Mouse (Mus musculus) MEL (cell line): ENCODE data around the gene Smurf1. TPM values are rescaled to one million over a fixed set of nuclear protein-coding genes. Genes with fewer than 3 reads are reported as not detected.

ENCODE experiments used
- DNase-seq: peaks from one replicate; pipeline ENCODE4 v3.0.0; 2011; ENCODE audit warnings: low read depth, low spot score
- H3K27ac ChIP-seq: 2 replicates; pipeline ENCODE4 v1.5.1; 2012; ENCODE audit warnings: low read depth, mild to moderate bottlenecking, control low read depth, low read length, moderate library complexity; ENCODE audit not compliant: control insufficient read depth
- H3K27me3 ChIP-seq, 2 experiments: fragments of 150-350 bp in 1 of 2; sonication (generic) in 1 of 2; 2 replicates each; pipeline ENCODE4 v1.6.1; 2012; ENCODE audit warnings: low read length in 2 of 2, mild to moderate bottlenecking in 2 of 2, improper control_type of control experiment in 1 of 2, moderate library complexity in 1 of 2; ENCODE audit not compliant: insufficient read depth in 2 of 2, control insufficient read depth in 1 of 2
- H3K36me3 ChIP-seq, 2 experiments: 2 replicates each; pipeline ENCODE4 v1.6.1; 2012 to 2014; ENCODE audit warnings: low read length in 2 of 2, improper control_type of control experiment in 1 of 2, inconsistent platforms in 1 of 2, mild to moderate bottlenecking in 1 of 2; ENCODE audit not compliant: insufficient read depth in 2 of 2, control insufficient read depth in 1 of 2
- H3K4me1 ChIP-seq, 2 experiments: fragments of 150-350 bp in 1 of 2; sonication (generic) in 1 of 2; 2 replicates each; pipeline ENCODE4 v1.6.1; 2012; ENCODE audit warnings: low read length in 2 of 2, improper control_type of control experiment in 1 of 2, mild to moderate bottlenecking in 1 of 2; ENCODE audit not compliant: insufficient read depth in 2 of 2, control insufficient read depth in 1 of 2
- H3K4me3 ChIP-seq, 2 experiments: fragments of 150-350 bp in 1 of 2; sonication (generic) in 1 of 2; 2 replicates each; pipeline ENCODE4 v1.5.1; 2012; ENCODE audit warnings: low read depth in 2 of 2, low read length in 2 of 2, mild to moderate bottlenecking in 2 of 2, moderate library complexity in 2 of 2, control low read depth in 1 of 2, improper control_type of control experiment in 1 of 2; ENCODE audit not compliant: control insufficient read depth in 1 of 2, insufficient read depth in 1 of 2
- H3K79me2 ChIP-seq: 2 replicates; pipeline ENCODE4 v1.6.1; 2012; ENCODE audit warnings: mild to moderate bottlenecking, low read length, moderate library complexity; ENCODE audit not compliant: control insufficient read depth, poor library complexity, insufficient read depth
- H3K9ac ChIP-seq: 2 replicates; pipeline ENCODE4 v1.6.1; 2012; ENCODE audit warnings: low read depth, mild to moderate bottlenecking, control low read depth, low read length, moderate library complexity; ENCODE audit not compliant: control insufficient read depth, poor library complexity, severe bottlenecking
- H3K9me3 ChIP-seq: fragments of 150-350 bp; sonication (generic); replicated peaks from 2 replicates; pipeline ENCODE4 v1.6.1; 2012; ENCODE audit warnings: mild to moderate bottlenecking, low read length, improper control_type of control experiment, moderate library complexity; ENCODE audit not compliant: insufficient read depth
- BHLHE40 ChIP-seq: IDR thresholded peaks from 2 replicates; pipeline ENCODE4 v1.6.1; 2012; ENCODE audit warnings: low read depth, mild to moderate bottlenecking, inconsistent platforms, low read length, improper control_type of control experiment, borderline replicate concordance
- EP300 ChIP-seq, 2 experiments: IDR thresholded peaks; 2 replicates each; pipeline ENCODE4 v1.6.1; 2011; ENCODE audit warnings: improper control_type of control experiment in 2 of 2, low read length in 2 of 2, low read depth in 1 of 2, mild to moderate bottlenecking in 1 of 2
- ETS1 ChIP-seq: IDR thresholded peaks from 2 replicates; pipeline ENCODE4 v1.6.1; 2012; ENCODE audit warnings: low read depth, mild to moderate bottlenecking, inconsistent platforms, low read length, improper control_type of control experiment, moderate library complexity
- GABPA ChIP-seq: IDR thresholded peaks from 2 replicates; pipeline ENCODE4 v1.6.1; 2012; ENCODE audit warnings: low read depth, mild to moderate bottlenecking, inconsistent platforms, low read length, improper control_type of control experiment, moderate library complexity
- GATA1 ChIP-seq: IDR thresholded peaks from 2 replicates; pipeline ENCODE4 v1.6.1; 2011; ENCODE audit warnings: low read depth, low read length, improper control_type of control experiment
- JUND ChIP-seq: IDR thresholded peaks from 2 replicates; pipeline ENCODE4 v1.6.1; 2011; ENCODE audit warnings: low read depth, mild to moderate bottlenecking, improper control_type of control experiment, low read length
- KAT2A ChIP-seq: conservative IDR thresholded peaks from 2 replicates; pipeline ENCODE4 v1.6.1; 2012; ENCODE audit warnings: low read depth, low read length, improper control_type of control experiment, inconsistent platforms
- MAX ChIP-seq: IDR thresholded peaks from 2 replicates; pipeline ENCODE4 v1.6.1; 2011; ENCODE audit warnings: low read length, improper control_type of control experiment
- MEF2A ChIP-seq: IDR thresholded peaks from 2 replicates; pipeline ENCODE4 v1.6.1; 2014; ENCODE audit warnings: low read depth, mild to moderate bottlenecking, inconsistent platforms, low read length, improper control_type of control experiment; ENCODE audit not compliant: poor library complexity, insufficient replicate concordance, severe bottlenecking; ENCODE audit errors: extremely low read depth
- MXI1 ChIP-seq: IDR thresholded peaks from 2 replicates; pipeline ENCODE4 v1.6.1; 2011; ENCODE audit warnings: mild to moderate bottlenecking, low read depth, low read length, improper control_type of control experiment
- MYB ChIP-seq: IDR thresholded peaks from 2 replicates; pipeline ENCODE4 v1.6.1; 2011; ENCODE audit warnings: mild to moderate bottlenecking, low read depth, low read length, improper control_type of control experiment
- NELFE ChIP-seq: IDR thresholded peaks from 2 replicates; pipeline ENCODE4 v1.6.1; 2011; ENCODE audit warnings: low read depth, low read length, improper control_type of control experiment
- NRF1 ChIP-seq: IDR thresholded peaks from 2 replicates; pipeline ENCODE4 v1.6.1; 2014; ENCODE audit warnings: low read depth, mild to moderate bottlenecking, inconsistent platforms, low read length, improper control_type of control experiment, moderate library complexity; ENCODE audit not compliant: poor library complexity, insufficient read depth, severe bottlenecking
- POLR2A ChIP-seq, 2 experiments: IDR thresholded peaks; 2 replicates each; pipeline ENCODE4 v1.6.1; 2011 to 2012; ENCODE audit warnings: low read length in 2 of 2, mild to moderate bottlenecking in 2 of 2, control low read depth in 1 of 2, improper control_type of control experiment in 1 of 2, low read depth in 1 of 2, moderate library complexity in 1 of 2; ENCODE audit not compliant: control insufficient read depth in 1 of 2, insufficient read depth in 1 of 2, poor library complexity in 1 of 2
- RCOR1 ChIP-seq: IDR thresholded peaks from 2 replicates; pipeline ENCODE4 v1.6.1; 2012; ENCODE audit warnings: low read depth, mild to moderate bottlenecking, inconsistent platforms, low read length, improper control_type of control experiment
- SMC3 ChIP-seq: IDR thresholded peaks from 2 replicates; pipeline ENCODE4 v1.6.1; 2011; ENCODE audit warnings: low read depth, low read length, improper control_type of control experiment
- TAL1 ChIP-seq: IDR thresholded peaks from 2 replicates; pipeline ENCODE4 v1.6.1; 2012; ENCODE audit warnings: mild to moderate bottlenecking, inconsistent platforms, low read length, moderate library complexity, mixed read lengths
- USF2 ChIP-seq, 2 experiments: IDR thresholded peaks; 2 replicates each; pipeline ENCODE4 v1.6.1; 2011 to 2012; ENCODE audit warnings: improper control_type of control experiment in 2 of 2, low read length in 2 of 2, borderline replicate concordance in 1 of 2, inconsistent platforms in 1 of 2, low read depth in 1 of 2, mild to moderate bottlenecking in 1 of 2; ENCODE audit not compliant: insufficient read depth in 1 of 2
- ZKSCAN1 ChIP-seq: IDR thresholded peaks from 2 replicates; pipeline ENCODE4 v1.6.1; 2012; ENCODE audit warnings: low read depth, mild to moderate bottlenecking, inconsistent platforms, low read length, improper control_type of control experiment, moderate library complexity
- ZMIZ1 ChIP-seq: IDR thresholded peaks from 2 replicates; pipeline ENCODE4 v1.6.1; 2012; ENCODE audit warnings: low read depth, mild to moderate bottlenecking, inconsistent platforms, low read length, improper control_type of control experiment, moderate library complexity
- polyA plus RNA-seq, 2 experiments: library from polyadenylated mRNA; stranded (reverse) in 1 of 2; unstranded in 1 of 2; fragments of >175 nt in 1 of 2; fragments of >200 nt in 1 of 2; gene quantifications; 2 replicates each; pipeline versions ENCODE4 v1.2.1 to v1.2.4; 2012; ENCODE audit warnings: low replicate concordance in 2 of 2, low read depth in 1 of 2; ENCODE audit not compliant: insufficient read length in 2 of 2, insufficient read depth in 1 of 2, missing spikeins in 1 of 2
- total RNA-seq: library from RNA; depleted of rRNA; stranded (reverse); fragments of 300-350 nt; gene quantifications from 2 replicates; pipeline ENCODE4 v1.2.3, GENCODE M21; 2012; rRNA removed

Gene Smurf1
- 3.9 and 4.0 TPM in 2 replicates for total RNA-seq
- 10 to 100 TPM in 1 of 2 experiments, not detected in 1; 10.6 TPM for polyA plus RNA-seq

- TF ChIP-seq POLR2A (IDR thresholded peaks at IDR 0.05; ENCODE audit: control insufficient read depth in 1 of 2, insufficient read depth in 1 of 2, low read depth in 1 of 2, low read length in 2 of 2, poor library complexity in 1 of 2) = peak; percentile 42 to 53; a peak in 2 of 4 replicates
- TF ChIP-seq NELFE = no peak
- TF ChIP-seq NRF1 = peak; percentile 59; the same call in 1 of the 2 replicates
- peak; percentile 43; the same call in 1 of the 2 replicates for TF ChIP-seq RCOR1
- Histone ChIP-seq H3K79me2 (no peaks in the 10 kb centered on the region; the same call in 1 of the 2 replicates), H3K9me3 (no peaks in the 10 kb centered on the region), H3K27me3 (peaks cover 6% of the 10 kb centered on the region in 2 experiments), H3K4me1 (peaks cover 0 to 10% of the 10 kb centered on the region in 2 experiments; a peak in 3 of 4 replicates), H3K4me3 (peak within 1 kb of the TSS; percentile 73 to 75), H3K27ac (no peak within 1 kb of the TSS), H3K9ac (peak within 1 kb of the TSS; percentile 84), H3K36me3 (no peaks in the 10 kb centered on the region; a peak in 1 of 4 replicates)
- DNase-seq = peak; percentile 91
Measured at GRCm38 (mm10) chr5:144965639-144966351, at the start of gene Smurf1. Gene Smurf1, minus strand, starts transcription at chr5:144965847.

- Histone ChIP-seq H3K36me3 (no peaks in the 10 kb centered on the region), H3K9ac (no peak overlapping the region), H3K4me3 (no peak overlapping the region), H3K27me3 (no peaks in the 10 kb centered on the region), H3K9me3 (no peaks in the 10 kb centered on the region), H3K27ac (no peak overlapping the region), H3K79me2 (no peaks in the 10 kb centered on the region), H3K4me1 (peaks cover 0 to 2% of the 10 kb centered on the region in 2 experiments; a peak in 1 of 4 replicates)
- no peak for TF ChIP-seq RCOR1
- TF ChIP-seq USF2 (IDR thresholded peaks at IDR 0.05; ENCODE audit: borderline replicate concordance in 1 of 2, insufficient read depth in 1 of 2, low read depth in 1 of 2, low read length in 2 of 2) = no peak
- TF ChIP-seq BHLHE40 = no peak
- TF ChIP-seq MYB = no peak
- no peak for TF ChIP-seq ETS1
- no peak for TF ChIP-seq ZMIZ1
- TF ChIP-seq GABPA = no peak
- no peak for TF ChIP-seq MXI1
- no peak for TF ChIP-seq JUND
- no peak for TF ChIP-seq NRF1
- no peak for TF ChIP-seq KAT2A
- no peak for TF ChIP-seq ZKSCAN1
- no peak for TF ChIP-seq TAL1
- TF ChIP-seq MEF2A = no peak
- TF ChIP-seq GATA1 = no peak
- no peak for TF ChIP-seq MAX
- no peak for TF ChIP-seq SMC3
- no peak for TF ChIP-seq EP300 (IDR thresholded peaks at IDR 0.05; ENCODE audit: low read depth in 1 of 2, low read length in 2 of 2)
- no peak for DNase-seq
Measured at GRCm38 (mm10) chr5:145014278-145014677, 48.6 kb upstream of the Smurf1 start.
